Mouse (Mus musculus): ENCODE results near the gene Mpv17l2.

- TF ChIP-seq CTCF (conservative IDR thresholded peaks at IDR 0.05; ENCODE audit: low read length) (no peak), POU5F1 (IDR thresholded peaks at IDR 0.05; ENCODE audit: borderline replicate concordance, low read length) (no peak)
Observed at GRCm38 (mm10) chr8:70721601-70722000, 39.1 kb downstream of the Mpv17l2 start.

Measured in E14TG2a.4 (cell line).